Mouse (Mus musculus) cerebellum, postnatal 36 days (tissue): Measurements from ENCODE around the gene Irf8.
A peak's percentile ranks its signal among the peaks of the same experiment; 100 is the strongest.

Experiments used
- DNase-seq, 2 experiments: peaks; one replicate each; pipeline ENCODE4 v3.0.0; 2021 to 2022; ENCODE audit warnings: mixed read lengths in 2 of 2

Irf8 gene

DNA sequence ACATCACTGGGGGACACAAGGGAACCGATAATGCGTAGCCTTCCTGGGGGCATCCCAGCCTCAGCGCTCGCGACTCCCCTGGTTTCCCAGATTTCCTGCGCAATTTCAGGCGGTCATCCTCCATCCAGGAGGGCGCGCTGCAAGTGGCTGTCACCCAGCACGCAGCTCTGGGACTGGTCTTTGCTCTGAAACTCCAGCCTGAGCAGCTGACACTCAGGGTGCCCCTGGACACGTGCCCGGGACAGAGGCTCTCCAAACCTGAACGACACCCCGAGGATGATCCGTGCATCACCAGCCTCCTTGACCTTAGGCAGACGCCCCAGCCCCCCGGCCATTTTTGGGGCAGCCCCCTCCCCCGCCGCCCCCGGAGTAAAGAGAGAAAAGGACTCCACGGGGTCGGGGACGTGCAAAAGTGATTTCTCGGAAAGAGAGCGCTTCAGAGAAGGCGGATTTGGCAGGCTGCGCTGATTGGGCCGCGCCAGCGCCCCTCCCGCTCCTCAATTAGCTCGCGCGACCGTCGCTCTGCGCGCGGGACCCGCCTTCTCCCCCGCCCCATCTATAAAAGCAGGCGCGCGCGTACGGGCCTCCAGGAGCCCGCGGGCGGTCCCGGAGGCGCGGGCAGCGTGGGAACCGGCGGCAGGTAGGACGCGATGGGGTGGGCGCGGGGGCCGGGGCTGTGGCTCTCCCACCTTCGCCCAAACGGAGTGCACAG lies at the start of gene Irf8:
Gene Irf8 (plus strand): TSS at position 589 of the 712 bp plus-strand sequence.
- peak; percentile 52 to 64 for DNase-seq

DNA sequence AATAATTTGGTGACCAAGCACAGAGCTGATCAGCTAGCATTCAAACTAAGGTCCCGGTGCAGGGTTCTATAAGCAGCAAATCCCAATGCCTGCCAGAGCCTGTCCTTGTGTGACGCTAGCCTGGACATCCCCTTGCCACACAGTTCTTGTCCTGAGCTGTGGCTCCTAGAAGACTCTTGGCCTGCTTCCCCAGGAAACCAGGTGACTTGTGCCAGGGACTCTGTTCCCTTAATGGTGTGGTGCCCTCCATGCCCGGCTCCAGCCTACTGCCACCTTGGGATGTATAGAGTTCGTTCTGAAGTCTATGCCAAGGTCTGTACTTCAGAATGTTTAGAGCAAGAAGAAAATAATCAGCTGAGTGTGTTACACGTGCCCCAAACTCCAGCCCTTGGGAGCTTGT lies 49.6 kb upstream of the Irf8 start:
- no peak for DNase-seq

DNA sequence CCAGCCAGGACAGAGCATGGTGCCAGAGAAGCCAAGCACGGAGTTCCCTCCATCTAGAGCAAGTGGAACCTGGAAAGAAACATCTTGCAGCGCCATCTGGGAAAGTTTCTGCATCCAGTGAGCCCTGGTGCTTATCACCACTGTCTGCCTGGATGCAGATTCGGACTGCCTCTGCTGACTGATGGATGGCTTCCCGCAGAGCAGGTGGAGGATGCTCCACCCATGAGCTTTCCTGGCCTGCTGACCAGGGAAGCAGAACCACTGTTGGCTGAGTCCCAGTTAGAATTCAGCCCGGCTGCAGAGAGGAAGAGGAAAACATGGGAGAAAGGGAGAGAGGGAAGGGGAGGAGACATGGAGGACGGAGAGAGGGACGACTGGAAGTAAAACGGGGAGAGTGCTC lies 48.4 kb upstream of the Irf8 start:
- DNase-seq = no peak

GRCm38 (mm10) chr8:120688511-120688910 lies 47.6 kb upstream of the Irf8 start:
- no peak for DNase-seq

DNA sequence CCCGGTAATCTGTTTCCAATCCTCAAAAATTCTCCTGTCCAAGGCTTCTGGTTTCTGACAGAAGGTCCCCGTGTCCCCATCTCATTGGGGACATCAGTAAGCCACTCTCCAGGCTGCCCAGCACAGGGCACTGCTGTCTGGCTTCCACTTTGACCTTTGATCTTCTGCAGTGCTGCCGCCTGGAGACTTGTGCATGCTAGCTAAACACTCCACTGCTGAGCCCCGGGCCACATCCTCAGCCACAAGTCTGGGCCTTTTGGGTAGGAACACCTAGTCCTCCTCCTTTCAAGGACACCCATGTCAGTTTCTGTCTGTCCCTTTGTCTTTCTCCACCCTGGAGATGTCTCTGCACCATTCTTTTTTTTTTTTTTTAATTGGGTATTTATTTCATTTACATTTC lies 43.2 kb upstream of the Irf8 start:
- DNase-seq = no peak

DNA sequence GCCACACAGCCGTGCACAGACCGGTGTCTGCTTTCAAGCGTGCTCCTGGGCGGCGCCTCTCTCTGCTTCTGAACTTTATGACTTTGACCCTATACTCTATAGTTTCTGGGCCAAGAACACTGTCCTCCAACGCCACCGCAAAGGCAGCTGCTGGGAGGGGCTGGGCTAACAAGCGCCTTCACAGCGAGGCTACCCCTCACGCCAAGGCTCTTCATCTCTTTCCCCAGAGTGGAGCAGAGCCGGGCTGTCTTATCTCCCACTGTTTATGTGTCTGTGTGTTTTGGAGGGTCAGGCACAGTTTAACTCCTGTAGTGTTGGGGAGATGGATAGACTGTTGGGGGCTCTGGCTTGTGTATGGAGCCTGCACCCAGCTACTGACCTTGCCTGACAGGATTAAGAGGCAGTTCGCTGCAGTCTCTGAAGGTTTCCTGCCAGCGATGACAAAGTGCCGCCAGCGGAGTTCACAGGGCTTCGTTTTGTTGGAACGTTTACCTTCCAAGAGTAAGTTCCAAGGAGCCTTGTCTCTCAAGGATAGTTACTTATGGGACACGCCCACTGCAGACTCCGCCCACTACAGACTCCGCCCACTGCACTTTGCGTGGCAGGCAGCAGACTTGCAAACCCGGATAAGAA lies 42.2 kb upstream of the Irf8 start:
- DNase-seq = no peak

GRCm38 (mm10) chr8:120696401-120697153 lies 39.6 kb upstream of the Irf8 start:
- no peak for DNase-seq

DNA sequence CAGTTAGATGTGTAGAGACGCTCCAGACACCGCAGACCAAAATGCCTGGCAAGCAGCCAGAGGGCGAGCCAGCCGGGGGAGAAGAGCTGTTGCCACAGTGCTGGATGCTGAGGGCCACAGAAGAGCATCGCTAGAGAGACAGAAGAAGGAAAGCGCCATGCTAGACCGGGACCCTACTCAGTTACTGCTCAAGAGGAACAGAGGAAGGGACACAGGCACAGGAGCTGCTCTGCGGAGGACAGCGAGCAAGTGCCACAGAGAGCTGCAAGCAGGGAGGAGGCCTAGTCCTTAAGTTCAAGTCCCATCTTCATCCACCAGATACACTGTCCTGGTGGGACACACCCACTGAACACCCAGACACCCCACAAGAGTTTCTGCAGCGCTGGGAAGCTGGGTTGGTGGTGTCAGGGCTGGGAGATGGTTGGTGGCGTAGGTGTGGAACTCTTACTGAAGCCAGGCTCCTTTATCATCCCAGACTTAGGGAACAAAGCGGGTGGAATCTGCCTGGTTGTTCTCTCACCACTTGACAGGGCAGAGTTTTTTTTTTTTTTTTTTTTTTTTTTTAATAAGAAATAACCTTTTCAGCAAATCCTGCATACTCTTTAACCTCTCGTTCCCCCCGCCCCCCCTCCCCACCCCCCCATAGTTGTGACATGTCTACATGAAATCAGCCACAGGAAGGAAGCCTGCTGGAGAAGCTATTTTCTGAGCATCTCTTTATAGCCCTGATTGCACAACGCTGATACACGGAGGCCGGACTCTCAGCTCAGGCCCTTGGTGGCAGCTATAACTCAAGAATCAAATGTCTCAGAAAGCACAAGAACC lies 38.8 kb upstream of the Irf8 start:
- peak in 1 of 2 experiments; percentile 37 for DNase-seq

GRCm38 (mm10) chr8:120697979-120698272 lies 38.2 kb upstream of the Irf8 start:
- DNase-seq = no peak

GRCm38 (mm10) chr8:120698426-120698825 lies 37.7 kb upstream of the Irf8 start:
- DNase-seq = no peak

DNA sequence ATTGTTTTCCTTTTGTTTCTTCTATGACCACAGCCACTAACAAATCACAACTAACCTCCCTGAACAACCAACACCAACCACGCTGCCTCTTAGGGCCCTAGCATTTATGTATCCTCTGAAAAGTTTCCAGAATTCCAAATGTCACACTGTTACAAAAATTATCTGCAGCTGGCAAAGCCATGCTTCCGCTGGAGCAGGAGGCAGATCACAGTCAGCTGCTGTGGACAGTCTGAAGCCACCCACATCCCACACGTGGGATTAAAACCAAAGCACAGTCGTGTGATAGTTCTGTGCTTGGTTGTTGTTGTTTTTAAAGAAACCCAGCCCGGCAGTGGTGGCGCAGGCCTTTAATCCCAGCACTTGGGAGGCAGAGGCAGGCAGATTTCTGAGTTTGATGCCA lies 37.1 kb upstream of the Irf8 start:
- no peak for DNase-seq

- no peak for DNase-seq
Measured at GRCm38 (mm10) chr8:120699565-120699964, 36.6 kb upstream of the Irf8 start.

- no peak for DNase-seq
Measured at GRCm38 (mm10) chr8:120700053-120700452, 36.1 kb upstream of the Irf8 start.

- DNase-seq = peak; percentile 19 to 25
Measured at GRCm38 (mm10) chr8:120701758-120702465, 34.2 kb upstream of the Irf8 start.

- DNase-seq = no peak
Measured at GRCm38 (mm10) chr8:120704203-120704602, 32.0 kb upstream of the Irf8 start.

GRCm38 (mm10) chr8:120705163-120705562 lies 31.0 kb upstream of the Irf8 start:
- no peak for DNase-seq

DNA sequence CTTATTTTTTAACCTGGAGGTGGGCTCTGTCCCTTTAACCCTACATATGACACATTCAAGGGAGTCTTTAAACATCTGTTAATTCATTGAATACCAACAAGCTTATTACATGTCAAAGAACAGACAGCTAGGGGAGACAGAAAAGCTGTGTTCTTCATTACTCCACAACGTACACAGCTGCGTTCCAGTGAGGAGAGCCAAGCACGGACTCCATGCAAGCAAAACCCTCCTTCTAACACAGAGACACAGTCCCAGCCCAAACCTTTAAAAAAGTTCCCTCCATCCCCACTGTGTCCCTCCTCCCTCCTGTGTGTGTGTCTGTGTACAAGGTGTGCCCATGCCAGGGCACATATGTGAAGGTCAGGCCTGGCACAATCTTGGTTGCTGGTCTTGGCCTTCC lies 30.0 kb upstream of the Irf8 start:
- no peak for DNase-seq

- DNase-seq = no peak
Measured at GRCm38 (mm10) chr8:120709176-120709575, 27.0 kb upstream of the Irf8 start.

DNA sequence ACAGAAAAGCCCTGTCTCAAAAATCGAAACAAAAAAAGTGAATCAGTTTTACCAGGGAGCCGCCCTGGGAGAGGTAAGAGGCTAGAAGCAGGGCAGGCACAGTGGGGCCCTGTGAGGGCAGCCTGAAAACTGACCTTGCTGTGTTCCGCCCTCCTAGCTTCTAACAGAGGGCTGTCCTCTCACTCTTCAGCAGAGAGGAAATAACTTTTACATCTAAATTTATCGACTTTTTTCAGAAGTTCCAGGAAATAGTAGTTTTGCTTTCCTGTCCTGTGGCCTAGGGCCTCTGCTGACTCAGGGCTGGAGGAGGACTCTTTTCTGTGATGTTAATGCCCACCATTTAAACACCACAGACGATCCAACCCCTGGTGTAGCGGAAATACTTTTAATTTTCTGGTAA lies 21.0 kb upstream of the Irf8 start:
- no peak for DNase-seq

GRCm38 (mm10) chr8:120715996-120716680 lies 20.0 kb upstream of the Irf8 start:
- DNase-seq = no peak

- DNase-seq = no peak
Measured at GRCm38 (mm10) chr8:120719586-120720236, 16.4 kb upstream of the Irf8 start.
